Mouse (Mus musculus) MN1 (cell line): ENCODE results near the gene Try4.
"Not testable (repeated sequence)": the region's sequence is repeated elsewhere in the genome, so short reads cannot be mapped to it uniquely, and the experiment has no call there.

Experiments used
- DNase-seq: peaks from one replicate; pipeline ENCODE4 v3.0.0-alpha.2; 2016; ENCODE audit warnings: low spot score

Try4 gene

GRCm38 (mm10) chr6:41301969-41302368 lies at the start of gene Try4:
TSS of gene Try4 (plus strand) at chr6:41302269.
- DNase-seq, result no peak

GRCm38 (mm10) chr6:41253314-41253713 lies 48.8 kb upstream of the Try4 start:
- DNase-seq, result not testable (repeated sequence)

GRCm38 (mm10) chr6:41256424-41256823 lies 45.6 kb upstream of the Try4 start:
- no peak for DNase-seq

- no peak for DNase-seq
These were observed 44.6 kb upstream of the Try4 start for GRCm38 (mm10) chr6:41257432-41257831.

GRCm38 (mm10) chr6:41262796-41263195 lies 39.3 kb upstream of the Try4 start:
- no peak for DNase-seq

- DNase-seq, result no peak
These were observed 35.9 kb upstream of the Try4 start for GRCm38 (mm10) chr6:41266140-41266539.

- no peak for DNase-seq
These were observed 3.8 kb upstream of the Try4 start for GRCm38 (mm10) chr6:41298255-41298654.

- not testable (repeated sequence) for DNase-seq
These were observed 14.7 kb downstream of the Try4 start, which contains the start of gene Try5 for GRCm38 (mm10) chr6:41316741-41317140. TSS of gene Try5 (minus strand) at chr6:41316841.

- no peak for DNase-seq
These were observed 51.9 kb downstream of the Try4 start, which contains the start of gene Try10 for GRCm38 (mm10) chr6:41353932-41354331. TSS of gene Try10 (plus strand) at chr6:41354105.
